Comparison of ENCODE assay signal across 29 mouse cellular contexts in the genomic region with DNA sequence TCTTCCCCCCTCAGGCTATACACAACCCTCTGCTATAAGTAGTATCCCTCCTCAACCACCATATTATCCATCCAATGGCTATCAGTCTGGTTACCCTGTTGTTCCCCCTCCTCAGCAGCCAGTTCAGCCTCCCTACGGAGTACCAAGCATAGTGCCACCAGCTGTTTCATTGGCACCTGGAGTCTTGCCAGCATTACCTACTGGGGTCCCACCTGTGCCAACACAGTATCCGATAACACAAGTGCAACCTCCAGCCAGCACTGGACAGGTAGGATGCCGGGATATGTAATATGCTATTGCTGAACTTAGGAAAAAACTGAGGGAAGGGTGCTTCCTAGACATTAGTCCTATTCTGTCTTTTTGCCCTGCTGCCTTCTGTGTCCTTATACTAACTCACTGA. TPM values are rescaled to one million over a fixed set of nuclear protein-coding genes. Genes with fewer than 3 reads are reported as not detected.
"Had no signal": no experiment of that assay in that cellular context is flagged by ENCODE, and none has a peak within 500 bp of the region (broad histone marks: within the 10 kb centered on the region; RNA-seq: fewer than 3 reads in every experiment).

No protein-coding gene starts in this region.

- H3K9ac ChIP-seq: limb, embryonic 13.5 days; liver, embryonic 12.5 days; liver, embryonic 15.5 days; lung, embryonic 15.5 days; midbrain, embryonic 15.5 days; neural tube, embryonic 12.5 days; neural tube, embryonic 15.5 days had no signal

- ATAC-seq: liver, embryonic 12.5 days; midbrain, embryonic 15.5 days had no signal

- H3K4me1 ChIP-seq: limb, embryonic 10.5 days; limb, embryonic 13.5 days; liver, embryonic 12.5 days; liver, embryonic 15.5 days; lung, embryonic 15.5 days; megakaryocyte, embryonic 14.5 days; midbrain, embryonic 10.5 days; midbrain, embryonic 15.5 days; neural tube, embryonic 12.5 days; neural tube, embryonic 15.5 days had no signal

- H3K9me3 ChIP-seq: limb, embryonic 10.5 days; limb, embryonic 13.5 days; liver, embryonic 12.5 days; liver, embryonic 15.5 days; lung, embryonic 15.5 days; megakaryocyte, embryonic 14.5 days; midbrain, embryonic 10.5 days; midbrain, embryonic 15.5 days; neural tube, embryonic 12.5 days; neural tube, embryonic 15.5 days had no signal

- H3K27ac ChIP-seq: kidney, postnatal 0 days; layer of hippocampus, adult 2 months; limb, embryonic 10.5 days; limb, embryonic 13.5 days; liver, embryonic 12.5 days; liver, embryonic 15.5 days; lung, embryonic 15.5 days; midbrain, embryonic 10.5 days; midbrain, embryonic 15.5 days; neural tube, embryonic 12.5 days; neural tube, embryonic 15.5 days; stomach, postnatal 0 days had no signal

- H3K27me3 ChIP-seq: limb, embryonic 13.5 days; liver, embryonic 12.5 days; liver, embryonic 15.5 days; lung, embryonic 15.5 days; megakaryocyte, embryonic 14.5 days; midbrain, embryonic 15.5 days; neural tube, embryonic 12.5 days; neural tube, embryonic 15.5 days had no signal

- DNase-seq: kidney, postnatal 25 days; layer of hippocampus, adult 9-11 months; liver; lung, adult 18-20 months; lung, postnatal 10 days; lung, postnatal 36 days; right cerebral cortex, adult 18-20 months; right cerebral cortex, postnatal 14 days; right cerebral cortex, postnatal 4 days; thymus, adult 2 months; thymus, postnatal 14 days; thymus, postnatal 4 days had no signal

- H3K4me3 ChIP-seq: layer of hippocampus, adult 2 months; limb, embryonic 10.5 days; limb, embryonic 13.5 days; liver, embryonic 12.5 days; liver, embryonic 15.5 days; lung, embryonic 15.5 days; megakaryocyte, embryonic 14.5 days; midbrain, embryonic 10.5 days; midbrain, embryonic 15.5 days; neural tube, embryonic 12.5 days; neural tube, embryonic 15.5 days had no signal

- H3K4me2 ChIP-seq: limb, embryonic 13.5 days; liver, embryonic 12.5 days; liver, embryonic 15.5 days; lung, embryonic 15.5 days; midbrain, embryonic 15.5 days; neural tube, embryonic 12.5 days; neural tube, embryonic 15.5 days had no signal

RNA-seq across cellular contexts. Expression of a gene that starts 47.3 kb away (rescaled TPM):
- total RNA-seq: layer of hippocampus, adult 2 months; layer of hippocampus, postnatal 25 days; left cerebral cortex, adult 18-20 months; left cerebral cortex, postnatal 25 days had no signal
- polyA plus RNA-seq: kidney, postnatal 0 days; limb, embryonic 10.5 days; limb, embryonic 13.5 days; liver, embryonic 12.5 days; liver, embryonic 15.5 days; lung, embryonic 15.5 days; midbrain, embryonic 10.5 days; midbrain, embryonic 15.5 days; neural tube, embryonic 12.5 days; neural tube, embryonic 15.5 days; stomach, embryonic 14.5 days; thymus, adult 2 months had no signal
